Mouse (Mus musculus): Measurements from ENCODE around the gene Celsr1.

DNA sequence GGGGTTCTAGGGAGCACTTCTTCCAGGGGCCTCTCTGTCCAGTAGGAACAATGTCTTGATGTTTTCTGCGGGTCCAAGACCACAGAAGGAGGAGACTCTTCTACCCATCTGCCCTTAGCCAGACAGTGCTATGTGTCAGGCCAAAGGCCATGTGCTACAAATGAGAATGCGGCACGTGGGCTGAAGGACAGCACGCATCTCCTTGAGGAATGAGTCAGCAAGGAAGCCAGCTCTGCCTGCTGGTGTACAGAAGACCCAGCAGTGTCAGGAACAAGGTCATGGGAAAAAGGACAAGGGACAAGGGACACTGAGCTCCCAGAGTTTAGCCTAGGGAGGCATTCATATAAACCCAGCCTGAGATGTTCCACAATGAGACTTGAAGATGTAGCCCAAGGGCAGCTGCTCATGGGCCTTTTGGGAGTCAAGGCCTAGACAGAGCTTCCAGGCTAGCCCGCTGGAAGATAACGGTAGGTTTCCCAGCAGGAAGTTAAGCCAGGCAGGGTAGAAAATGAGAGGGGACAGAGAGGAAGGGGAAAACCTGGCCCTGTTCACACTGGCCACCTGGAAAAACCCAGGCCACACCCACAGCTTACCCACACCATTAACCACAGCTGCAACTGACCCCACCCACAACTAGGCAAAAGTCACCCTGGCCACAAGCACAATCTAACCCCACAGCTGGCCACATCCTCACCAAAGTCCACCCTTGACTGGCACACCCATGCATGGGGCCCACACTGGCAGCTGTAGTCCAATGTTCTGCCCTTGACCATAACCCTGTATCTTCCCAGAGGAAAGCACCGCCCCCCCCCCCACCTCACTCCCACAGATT, 124.7 kb downstream of the Celsr1 start:
- TF ChIP-seq CTCF (IDR thresholded peaks at IDR 0.05; ENCODE audit: borderline replicate concordance, control insufficient read depth, extremely low read depth, insufficient read depth, low read length, poor library complexity) (no peak), POLR2A (IDR thresholded peaks at IDR 0.05; ENCODE audit: control insufficient read depth, extremely low read depth, insufficient read depth, low read length, poor library complexity) (no peak)
